Mouse (Mus musculus): ENCODE data around the gene Dpysl5. TPM values are rescaled to one million over a fixed set of nuclear protein-coding genes. Genes with fewer than 3 reads are reported as not detected.
"Not testable (repeated sequence)": the region's sequence is repeated elsewhere in the genome, so short reads cannot be mapped to it uniquely, and the experiment has no call there.

Dpysl5 gene
- 61.5 and 64.0 TPM in 2 replicates for polyA plus RNA-seq (2016; fragmentation: Nextera tagmentation; extraction: Ambion mirVana)

GRCm38 (mm10) chr5:30711147-30712001 is at the start of gene Dpysl5:
TSS of gene Dpysl5 (plus strand) at chr5:30711564.
- H3K36me3 ChIP-seq (replicated peaks) = peaks cover 16% of the 10 kb centered on the region
- no peaks in the 10 kb centered on the region for H3K9me3 ChIP-seq
- H3K27me3 ChIP-seq (ENCODE audit: poor library complexity, severe bottlenecking) = peaks cover 78% of the 10 kb centered on the region
- DNase-seq (ENCODE audit: extremely low spot score, low spot score) = peak; percentile 94
- H3K4me1 ChIP-seq = peaks cover 72% of the 10 kb centered on the region
- H3K27ac ChIP-seq = peak within 1 kb of the TSS; percentile 92
- peak within 1 kb of the TSS; percentile 75 for H3K4me3 ChIP-seq
- WGBS = under 1% methylated on average over 71 of the region's 71 CpGs

- H3K27me3 ChIP-seq (ENCODE audit: poor library complexity, severe bottlenecking) = no peaks in the 10 kb centered on the region
- WGBS = 93% methylated on average over 9 of the region's 9 CpGs
- H3K36me3 ChIP-seq (replicated peaks) = peaks cover 26% of the 10 kb centered on the region
- H3K4me1 ChIP-seq = peaks cover 31% of the 10 kb centered on the region
- H3K27ac ChIP-seq = no peak overlapping the region
- H3K9me3 ChIP-seq = peaks cover 6% of the 10 kb centered on the region; the same call in 1 of the 2 replicates
- DNase-seq (ENCODE audit: extremely low spot score, low spot score) = no peak
- H3K4me3 ChIP-seq = no peak overlapping the region
These were observed 46.0 kb upstream of the Dpysl5 start for GRCm38 (mm10) chr5:30665360-30665759.

GRCm38 (mm10) chr5:30665968-30666367 is 45.4 kb upstream of the Dpysl5 start:
- Histone ChIP-seq H3K4me1 (peaks cover 31% of the 10 kb centered on the region), H3K27ac (peak overlapping the region; percentile 97), H3K27me3 (ENCODE audit: poor library complexity, severe bottlenecking) (no peaks in the 10 kb centered on the region), H3K4me3 (peak overlapping the region; percentile 89), H3K9me3 (peaks cover 2% of the 10 kb centered on the region; the same call in 1 of the 2 replicates), H3K36me3 (replicated peaks) (peaks cover 32% of the 10 kb centered on the region)
- no peak for DNase-seq (ENCODE audit: extremely low spot score, low spot score)
- WGBS = 84% methylated on average over 6 of the region's 6 CpGs

- Histone ChIP-seq H3K27me3 (ENCODE audit: poor library complexity, severe bottlenecking) (no peaks in the 10 kb centered on the region), H3K36me3 (replicated peaks) (peaks cover 38% of the 10 kb centered on the region), H3K4me3 (peak within 1 kb of the TSS; percentile 89), H3K9me3 (no peaks in the 10 kb centered on the region), H3K27ac (peak within 1 kb of the TSS; percentile 97), H3K4me1 (peaks cover 31% of the 10 kb centered on the region)
- peak; percentile 89 for DNase-seq (ENCODE audit: extremely low spot score, low spot score)
- under 1% methylated on average over 40 of the region's 40 CpGs for WGBS
These were observed 44.8 kb upstream of the Dpysl5 start, which contains the start of gene Cenpa for GRCm38 (mm10) chr5:30666391-30667195. TSS of gene Cenpa (plus strand) at chr5:30666777.

- Histone ChIP-seq H3K36me3 (replicated peaks) (peaks cover 45% of the 10 kb centered on the region), H3K27ac (peak overlapping the region; percentile 97), H3K9me3 (no peaks in the 10 kb centered on the region), H3K27me3 (ENCODE audit: poor library complexity, severe bottlenecking) (no peaks in the 10 kb centered on the region), H3K4me3 (peak overlapping the region; percentile 89), H3K4me1 (peaks cover 31% of the 10 kb centered on the region)
- under 1% methylated on average over 13 of the region's 13 CpGs for WGBS
- no peak for DNase-seq (ENCODE audit: extremely low spot score, low spot score)
These were observed 44.1 kb upstream of the Dpysl5 start for GRCm38 (mm10) chr5:30667215-30667614.

- WGBS = 6% methylated on average over 3 of the region's 3 CpGs
- Histone ChIP-seq H3K27me3 (ENCODE audit: poor library complexity, severe bottlenecking) (no peaks in the 10 kb centered on the region), H3K4me1 (peaks cover 31% of the 10 kb centered on the region), H3K36me3 (replicated peaks) (peaks cover 49% of the 10 kb centered on the region), H3K9me3 (no peaks in the 10 kb centered on the region), H3K27ac (peak overlapping the region; percentile 97), H3K4me3 (peak overlapping the region; percentile 89)
- no peak for DNase-seq (ENCODE audit: extremely low spot score, low spot score)
These were observed 43.7 kb upstream of the Dpysl5 start for GRCm38 (mm10) chr5:30667686-30668085.

- H3K27ac ChIP-seq = no peak overlapping the region
- 92% methylated on average over 9 of the region's 9 CpGs for WGBS
- H3K4me1 ChIP-seq = peaks cover 31% of the 10 kb centered on the region
- H3K27me3 ChIP-seq (ENCODE audit: poor library complexity, severe bottlenecking) = no peaks in the 10 kb centered on the region
- DNase-seq (ENCODE audit: extremely low spot score, low spot score) = no peak
- H3K9me3 ChIP-seq = no peaks in the 10 kb centered on the region
- peak overlapping the region; percentile 89 for H3K4me3 ChIP-seq
- peaks cover 61% of the 10 kb centered on the region for H3K36me3 ChIP-seq (replicated peaks)
These were observed 42.5 kb upstream of the Dpysl5 start for GRCm38 (mm10) chr5:30668637-30669495.

GRCm38 (mm10) chr5:30669496-30669830 is 41.9 kb upstream of the Dpysl5 start:
- DNase-seq (ENCODE audit: extremely low spot score, low spot score) = no peak
- Histone ChIP-seq H3K9me3 (no peaks in the 10 kb centered on the region), H3K4me1 (peaks cover 31% of the 10 kb centered on the region), H3K36me3 (replicated peaks) (peaks cover 67% of the 10 kb centered on the region), H3K4me3 (no peak overlapping the region; the same call in 1 of the 2 replicates), H3K27ac (no peak overlapping the region), H3K27me3 (ENCODE audit: poor library complexity, severe bottlenecking) (no peaks in the 10 kb centered on the region)
- 92% methylated on average over 3 of the region's 3 CpGs for WGBS

- Histone ChIP-seq H3K27me3 (ENCODE audit: poor library complexity, severe bottlenecking) (no peaks in the 10 kb centered on the region), H3K27ac (no peak overlapping the region), H3K4me3 (no peak overlapping the region), H3K36me3 (replicated peaks) (peaks cover 73% of the 10 kb centered on the region), H3K4me1 (peaks cover 31% of the 10 kb centered on the region), H3K9me3 (no peaks in the 10 kb centered on the region)
- DNase-seq (ENCODE audit: extremely low spot score, low spot score) = no peak
- 96% methylated on average over 7 of the region's 7 CpGs for WGBS
These were observed 41.3 kb upstream of the Dpysl5 start for GRCm38 (mm10) chr5:30670091-30670490.

- no peak for DNase-seq (ENCODE audit: extremely low spot score, low spot score)
- H3K4me1 ChIP-seq = peaks cover 9% of the 10 kb centered on the region
- H3K36me3 ChIP-seq (replicated peaks) = peaks cover 97% of the 10 kb centered on the region
These were observed 37.4 kb upstream of the Dpysl5 start for GRCm38 (mm10) chr5:30674001-30674400.

GRCm38 (mm10) chr5:30676800-30677199 is 34.6 kb upstream of the Dpysl5 start:
- Histone ChIP-seq H3K9me3 (no peaks in the 10 kb centered on the region), H3K4me3 (no peak overlapping the region), H3K27me3 (ENCODE audit: poor library complexity, severe bottlenecking) (no peaks in the 10 kb centered on the region), H3K27ac (no peak overlapping the region), H3K36me3 (replicated peaks) (peaks cover 70% of the 10 kb centered on the region), H3K4me1 (no peaks in the 10 kb centered on the region)
- DNase-seq (ENCODE audit: extremely low spot score, low spot score) = no peak
- WGBS = 91% methylated on average over 7 of the region's 7 CpGs

More at GRCm38 (mm10) chr5:30674001-30674400, 37.4 kb upstream of the Dpysl5 start:
- Histone ChIP-seq H3K4me3 (no peak overlapping the region), H3K9me3 (no peaks in the 10 kb centered on the region), H3K27ac (no peak overlapping the region), H3K27me3 (ENCODE audit: poor library complexity, severe bottlenecking) (no peaks in the 10 kb centered on the region)
- WGBS = 90% methylated on average over 7 of the region's 7 CpGs

- WGBS = 94% methylated on average over 3 of the region's 3 CpGs
These were observed 33.3 kb upstream of the Dpysl5 start for GRCm38 (mm10) chr5:30678069-30678468.

More at GRCm38 (mm10) chr5:30678069-30678468, 33.3 kb upstream of the Dpysl5 start:
- H3K27me3 ChIP-seq (ENCODE audit: poor library complexity, severe bottlenecking); DNase-seq (ENCODE audit: extremely low spot score, low spot score); H3K4me3 ChIP-seq; H3K9me3 ChIP-seq; H3K4me1 ChIP-seq; H3K27ac ChIP-seq: not testable (repeated sequence)
- H3K36me3 ChIP-seq (replicated peaks) = peaks cover 57% of the 10 kb centered on the region

Measured in forebrain, embryonic 10.5 days (tissue).